Mouse (Mus musculus): ENCODE results near the gene Bend5.
A peak's percentile ranks its signal among the peaks of the same experiment; 100 is the strongest.

GRCm38 (mm10) chr4:111495949-111496348, 81.1 kb downstream of the Bend5 start:
- TF ChIP-seq CTCF (IDR thresholded peaks at IDR 0.05; ENCODE audit: low read depth, low read length) (peak; percentile 76), POLR2A (IDR thresholded peaks at IDR 0.05; ENCODE audit: extremely low read depth, insufficient read depth, low read length) (no peak)
